In the genomic region with DNA sequence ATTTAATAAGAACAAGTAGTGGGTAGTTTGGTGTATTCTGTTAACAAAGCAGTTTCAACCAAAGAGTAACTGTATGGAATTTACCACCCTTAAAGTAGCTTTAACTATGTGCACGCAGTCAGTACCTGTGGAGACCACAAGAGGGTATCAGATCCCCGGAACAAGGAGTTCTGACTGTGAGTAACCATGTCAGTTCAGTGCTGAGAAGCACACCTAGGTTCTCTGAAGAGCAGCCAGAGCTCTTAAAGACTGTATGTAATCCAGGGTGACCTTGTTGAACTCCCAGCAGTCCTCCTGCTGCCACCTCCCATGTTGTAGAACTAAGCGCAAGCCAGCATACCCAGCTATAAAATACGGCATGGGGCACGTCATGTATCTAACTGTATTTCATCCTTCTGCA, we compare ENCODE assay signal across 8 mouse cellular contexts. TPM values are rescaled to one million over a fixed set of nuclear protein-coding genes. Genes with fewer than 3 reads are reported as not detected.
DNase-seq lines count a peak whose midpoint lies in the region; ATAC-seq and TF ChIP-seq lines count a peak whose summit lies in the region.

No protein-coding gene starts in this region.

- no peak overlapping the region for H3K4me3 ChIP-seq in hindbrain, postnatal 0 days (ENCODE audit: low read length)
- H3K4me3 ChIP-seq in liver, embryonic 11.5 days (ENCODE audit: low read depth, low read length), result peak overlapping the region; percentile 26
- H3K4me3 ChIP-seq in myocyte, result peak overlapping the region; percentile 52

- peaks cover 84% of the 10 kb centered on the region for H3K79me2 ChIP-seq in myocyte (ENCODE audit: control insufficient read depth, insufficient read depth)

- peak overlapping the region; percentile 36; the same call in 1 of the 2 replicates for H3K4me2 ChIP-seq in hindbrain, postnatal 0 days (ENCODE audit: low read depth, low read length)
- H3K4me2 ChIP-seq in liver, embryonic 11.5 days, result peak overlapping the region; percentile 92
- peak overlapping the region; percentile 82 for H3K4me2 ChIP-seq in myocyte (ENCODE audit: low read depth)

- H3K27ac ChIP-seq in hindbrain, postnatal 0 days, result no peak overlapping the region
- no peak overlapping the region for H3K27ac ChIP-seq in liver, embryonic 11.5 days (ENCODE audit: low read depth, low read length)

- no peak overlapping the region for H3ac ChIP-seq in myocyte (ENCODE audit: control insufficient read depth, insufficient read length)

- TF ChIP-seq POLR2A in myocyte (IDR thresholded peaks at IDR 0.05; ENCODE audit: insufficient read length, low read depth), result no peak

- H3K9me3 ChIP-seq in hindbrain, postnatal 0 days (ENCODE audit: low read length), result no peaks in the 10 kb centered on the region
- H3K9me3 ChIP-seq in liver, embryonic 11.5 days (ENCODE audit: control insufficient read depth, low read length), result no peaks in the 10 kb centered on the region

- H3K27me3 ChIP-seq in hindbrain, postnatal 0 days (ENCODE audit: insufficient read depth, low read length), result no peaks in the 10 kb centered on the region
- no peaks in the 10 kb centered on the region for H3K27me3 ChIP-seq in liver, embryonic 11.5 days (replicated peaks; ENCODE audit: control insufficient read depth, insufficient read depth, low read length)
- H3K27me3 ChIP-seq in myocyte (ENCODE audit: control insufficient read depth, insufficient read depth, insufficient read length), result no peaks in the 10 kb centered on the region

- H3K9ac ChIP-seq in hindbrain, postnatal 0 days (replicated peaks; ENCODE audit: low read length), result no peak overlapping the region
- no peak overlapping the region for H3K9ac ChIP-seq in liver, embryonic 11.5 days (ENCODE audit: low read depth, low read length)

- H3K36me3 ChIP-seq in hindbrain, postnatal 0 days (ENCODE audit: insufficient read depth, low read length), result peaks cover 21% of the 10 kb centered on the region
- peaks cover 37% of the 10 kb centered on the region for H3K36me3 ChIP-seq in liver, embryonic 11.5 days (ENCODE audit: control insufficient read depth, insufficient read depth, low read length)
- H3K36me3 ChIP-seq in myocyte (ENCODE audit: control insufficient read depth, insufficient read depth), result peaks cover 38% of the 10 kb centered on the region

- 54% methylated on average over 5 of the region's 5 CpGs for WGBS in hindbrain, postnatal 0 days
- 59% methylated on average over 5 of the region's 5 CpGs for WGBS in liver, embryonic 11.5 days

- H3K4me1 ChIP-seq in hindbrain, postnatal 0 days (ENCODE audit: insufficient read depth, low read length), result peaks cover 4% of the 10 kb centered on the region
- H3K4me1 ChIP-seq in liver, embryonic 11.5 days (replicated peaks; ENCODE audit: control insufficient read depth, insufficient read depth, low read length), result peaks cover 27% of the 10 kb centered on the region

- TF ChIP-seq CTCF in hindbrain, postnatal 0 days (IDR thresholded peaks at IDR 0.05; ENCODE audit: low read depth), result peak; percentile 79

- DNase-seq in urinary bladder, postnatal 25 days (ENCODE audit: low spot score), result peak; percentile 30
- no peak for DNase-seq in urinary bladder, postnatal 4 days (ENCODE audit: low spot score in 2 of 2)
- peak; percentile 70 for DNase-seq in c-Kit-positive CD71-positive TER-119-positive erythroid progenitor cells, embryonic 14.5 days (ENCODE audit: low spot score)
- DNase-seq in forelimb bud, embryonic 11.5 days (ENCODE audit: low read depth, low spot score), result peak; percentile 59
- DNase-seq in hindbrain, postnatal 0 days (ENCODE audit: low spot score), result peak; percentile 71
- DNase-seq in liver, embryonic 11.5 days (ENCODE audit: low spot score), result no peak
- peak; percentile 83 for DNase-seq in thymus, postnatal 4 days

- ATAC-seq in hindbrain, postnatal 0 days, result no peak
- ATAC-seq in liver, embryonic 11.5 days (replicated peaks; ENCODE audit: low FRiP score), result no peak

TF ChIP-seq in myocyte, 11 proteins besides CTCF, POLR2A, EP300 and RAD21:
- TF ChIP-seq REST (IDR thresholded peaks at IDR 0.05; ENCODE audit: insufficient read depth, insufficient read length) (no peak), MYOD1 (IDR thresholded peaks at IDR 0.05; ENCODE audit: control insufficient read depth in 1 of 3, insufficient read length in 2 of 3, low read depth in 2 of 3) (no peak), MYOG (IDR thresholded peaks at IDR 0.05; ENCODE audit: control insufficient read depth in 1 of 3, insufficient read depth in 1 of 3, insufficient read length in 2 of 3, low read depth in 2 of 3) (no peak), POLR2AphosphoS2 (IDR thresholded peaks at IDR 0.05; ENCODE audit: insufficient read length, low read depth) (no peak), SRF (IDR thresholded peaks at IDR 0.05; ENCODE audit: control insufficient read depth, insufficient read length, low read depth) (no peak), TCF3 (IDR thresholded peaks at IDR 0.05; ENCODE audit: insufficient read length, low read depth) (no peak), USF1 (IDR thresholded peaks at IDR 0.05; ENCODE audit: low read depth) (no peak), MAX (IDR thresholded peaks at IDR 0.05; ENCODE audit: low read depth) (no peak)

RNA-seq across cellular contexts. Expression of a gene that starts 14.2 kb away (rescaled TPM):
- total RNA-seq in hindbrain, postnatal 0 days (2014; rRNA removed), result 102 and 110 TPM in 2 replicates
- 66.9 and 72.1 TPM in 2 replicates for polyA plus RNA-seq in hindbrain, postnatal 0 days (2015; fragmentation: Nextera tagmentation; extraction: Ambion mirVana)
- 207 and 219 TPM in 2 replicates for polyA plus RNA-seq in liver, embryonic 11.5 days (2014; fragmentation: Nextera tagmentation; extraction: Ambion mirVana)
- 55.6 TPM for polyA plus RNA-seq in myocyte (2012; fragmentation: generic; extraction: Trizol)

RNA-seq across cellular contexts. Expression of a gene that starts 43.0 kb away (rescaled TPM):
- total RNA-seq in hindbrain, postnatal 0 days (2014; rRNA removed), result 445 and 451 TPM in 2 replicates
- 718 and 736 TPM in 2 replicates for polyA plus RNA-seq in hindbrain, postnatal 0 days (2015; fragmentation: Nextera tagmentation; extraction: Ambion mirVana)
- 481 and 504 TPM in 2 replicates for polyA plus RNA-seq in liver, embryonic 11.5 days (2014; fragmentation: Nextera tagmentation; extraction: Ambion mirVana)
- 846 TPM for polyA plus RNA-seq in myocyte (2012; fragmentation: generic; extraction: Trizol)

Comparison
In these comparisons a context has a peak if more than half of its experiments do, and no peak if none do; other contexts are left out.
1. DNase-seq: peak in urinary bladder, postnatal 25 days (single experiment), c-Kit-positive CD71-positive TER-119-positive erythroid progenitor cells, embryonic 14.5 days (single experiment), forelimb bud, embryonic 11.5 days (single experiment), hindbrain, postnatal 0 days (single experiment) and thymus, postnatal 4 days (single experiment); none in urinary bladder, postnatal 4 days (0 of 2) and liver, embryonic 11.5 days (single experiment).
2. H3K4me2 ChIP-seq: peak in every context shown above with its lines; median percentile 92 in liver, embryonic 11.5 days; 82 in myocyte; 36 in hindbrain, postnatal 0 days.